Mouse (Mus musculus): Measurements from ENCODE around the gene Pde6c. TPM values are rescaled to one million over a fixed set of nuclear protein-coding genes. Genes with fewer than 3 reads are reported as not detected.
A peak's percentile ranks its signal among the peaks of the same experiment; 100 is the strongest.

Gene Pde6c
- 0.24 TPM in 1 of 2 replicates, not detected in the other for polyA plus RNA-seq (2014; fragmentation: Nextera tagmentation; extraction: Ambion mirVana)

GRCm38 (mm10) chr19:38132481-38132880 is at the start of gene Pde6c:
TSS of gene Pde6c (plus strand) at chr19:38132781.
- Histone ChIP-seq H3K9me3 (ENCODE audit: control insufficient read depth, low read length) (no peaks in the 10 kb centered on the region), H3K4me1 (replicated peaks; ENCODE audit: control insufficient read depth, insufficient read depth, low read length) (no peaks in the 10 kb centered on the region), H3K4me3 (ENCODE audit: low read depth, low read length) (no peak within 1 kb of the TSS), H3K36me3 (ENCODE audit: control insufficient read depth, insufficient read depth, low read length) (no peaks in the 10 kb centered on the region), H3K27me3 (ENCODE audit: control insufficient read depth, insufficient read depth, low read length) (no peaks in the 10 kb centered on the region), H3K9ac (ENCODE audit: low read depth, low read length) (no peak within 1 kb of the TSS), H3K4me2 (replicated peaks; ENCODE audit: low read depth, low read length) (no peak within 1 kb of the TSS), H3K27ac (ENCODE audit: low read depth, low read length) (no peak within 1 kb of the TSS)
- WGBS: 85% methylated on average over 6 of the region's 6 CpGs
- no peak for ATAC-seq (ENCODE audit: low FRiP score)
- no peak for DNase-seq (ENCODE audit: low spot score)

- DNase-seq (ENCODE audit: low spot score): no peak
- no peaks in the 10 kb centered on the region for H3K9me3 ChIP-seq (ENCODE audit: control insufficient read depth, low read length)
- ATAC-seq (ENCODE audit: low FRiP score): no peak
- H3K27me3 ChIP-seq (ENCODE audit: control insufficient read depth, insufficient read depth, low read length): no peaks in the 10 kb centered on the region
- 86% methylated on average over 5 of the region's 5 CpGs for WGBS
- no peaks in the 10 kb centered on the region for H3K36me3 ChIP-seq (ENCODE audit: control insufficient read depth, insufficient read depth, low read length)
- H3K9ac ChIP-seq (ENCODE audit: low read depth, low read length): no peak overlapping the region
- H3K4me2 ChIP-seq (replicated peaks; ENCODE audit: low read depth, low read length): no peak overlapping the region
- no peak overlapping the region for H3K27ac ChIP-seq (ENCODE audit: low read depth, low read length)
- H3K4me3 ChIP-seq (ENCODE audit: low read depth, low read length): no peak overlapping the region
- H3K4me1 ChIP-seq (replicated peaks; ENCODE audit: control insufficient read depth, insufficient read depth, low read length): no peaks in the 10 kb centered on the region
These were observed 49.6 kb upstream of the Pde6c start for GRCm38 (mm10) chr19:38082931-38083525.

- ATAC-seq (ENCODE audit: low FRiP score) (no peak), DNase-seq (ENCODE audit: low spot score) (no peak)
- no peak overlapping the region for H3K4me2 ChIP-seq (replicated peaks; ENCODE audit: low read depth, low read length)
- H3K4me1 ChIP-seq (replicated peaks; ENCODE audit: control insufficient read depth, insufficient read depth, low read length): no peaks in the 10 kb centered on the region
- no peaks in the 10 kb centered on the region for H3K36me3 ChIP-seq (ENCODE audit: control insufficient read depth, insufficient read depth, low read length)
- no peak overlapping the region for H3K27ac ChIP-seq (ENCODE audit: low read depth, low read length)
- H3K9me3 ChIP-seq (ENCODE audit: control insufficient read depth, low read length): no peaks in the 10 kb centered on the region
- H3K9ac ChIP-seq (ENCODE audit: low read depth, low read length): no peak overlapping the region
- WGBS: 86% methylated on average over 4 of the region's 4 CpGs
- no peaks in the 10 kb centered on the region for H3K27me3 ChIP-seq (ENCODE audit: control insufficient read depth, insufficient read depth, low read length)
- no peak overlapping the region for H3K4me3 ChIP-seq (ENCODE audit: low read depth, low read length)
These were observed 46.7 kb upstream of the Pde6c start for GRCm38 (mm10) chr19:38085841-38086240.

GRCm38 (mm10) chr19:38086948-38087551 is 45.5 kb upstream of the Pde6c start:
- ATAC-seq (ENCODE audit: low FRiP score) (no peak), DNase-seq (ENCODE audit: low spot score) (peak; percentile 16)
- Histone ChIP-seq H3K27ac (ENCODE audit: low read depth, low read length) (no peak overlapping the region), H3K9me3 (ENCODE audit: control insufficient read depth, low read length) (no peaks in the 10 kb centered on the region), H3K4me2 (replicated peaks; ENCODE audit: low read depth, low read length) (no peak overlapping the region), H3K4me1 (replicated peaks; ENCODE audit: control insufficient read depth, insufficient read depth, low read length) (no peaks in the 10 kb centered on the region), H3K36me3 (ENCODE audit: control insufficient read depth, insufficient read depth, low read length) (no peaks in the 10 kb centered on the region), H3K27me3 (ENCODE audit: control insufficient read depth, insufficient read depth, low read length) (no peaks in the 10 kb centered on the region), H3K9ac (ENCODE audit: low read depth, low read length) (no peak overlapping the region), H3K4me3 (ENCODE audit: low read depth, low read length) (no peak overlapping the region)
- WGBS: 66% methylated on average over 11 of the region's 11 CpGs

GRCm38 (mm10) chr19:38089358-38089757 is 43.2 kb upstream of the Pde6c start:
- 77% methylated on average over 8 of the region's 8 CpGs for WGBS
- Histone ChIP-seq H3K4me2 (replicated peaks; ENCODE audit: low read depth, low read length) (no peak overlapping the region), H3K9me3 (ENCODE audit: control insufficient read depth, low read length) (no peaks in the 10 kb centered on the region), H3K27ac (ENCODE audit: low read depth, low read length) (no peak overlapping the region), H3K9ac (ENCODE audit: low read depth, low read length) (no peak overlapping the region), H3K4me1 (replicated peaks; ENCODE audit: control insufficient read depth, insufficient read depth, low read length) (no peaks in the 10 kb centered on the region), H3K27me3 (ENCODE audit: control insufficient read depth, insufficient read depth, low read length) (no peaks in the 10 kb centered on the region), H3K4me3 (ENCODE audit: low read depth, low read length) (no peak overlapping the region), H3K36me3 (ENCODE audit: control insufficient read depth, insufficient read depth, low read length) (no peaks in the 10 kb centered on the region)
- ATAC-seq (ENCODE audit: low FRiP score) (no peak), DNase-seq (ENCODE audit: low spot score) (no peak)

- Histone ChIP-seq H3K9me3 (ENCODE audit: control insufficient read depth, low read length) (no peaks in the 10 kb centered on the region), H3K9ac (ENCODE audit: low read depth, low read length) (no peak overlapping the region), H3K27me3 (ENCODE audit: control insufficient read depth, insufficient read depth, low read length) (peaks cover 12% of the 10 kb centered on the region), H3K27ac (ENCODE audit: low read depth, low read length) (no peak overlapping the region), H3K4me2 (replicated peaks; ENCODE audit: low read depth, low read length) (no peak overlapping the region), H3K4me1 (replicated peaks; ENCODE audit: control insufficient read depth, insufficient read depth, low read length) (no peaks in the 10 kb centered on the region), H3K4me3 (ENCODE audit: low read depth, low read length) (no peak overlapping the region), H3K36me3 (ENCODE audit: control insufficient read depth, insufficient read depth, low read length) (no peaks in the 10 kb centered on the region)
- DNase-seq (ENCODE audit: low spot score) (no peak), ATAC-seq (ENCODE audit: low FRiP score) (no peak)
- WGBS: 50% methylated on average over 4 of the region's 4 CpGs
These were observed 41.0 kb upstream of the Pde6c start for GRCm38 (mm10) chr19:38091512-38091985.

- H3K36me3 ChIP-seq (ENCODE audit: control insufficient read depth, insufficient read depth, low read length): no peaks in the 10 kb centered on the region
- no peak overlapping the region for H3K4me2 ChIP-seq (replicated peaks; ENCODE audit: low read depth, low read length)
- no peak overlapping the region for H3K4me3 ChIP-seq (ENCODE audit: low read depth, low read length)
- DNase-seq (ENCODE audit: low spot score) (peak; percentile 4), ATAC-seq (ENCODE audit: low FRiP score) (no peak)
- H3K27ac ChIP-seq (ENCODE audit: low read depth, low read length): no peak overlapping the region
- no peaks in the 10 kb centered on the region for H3K4me1 ChIP-seq (replicated peaks; ENCODE audit: control insufficient read depth, insufficient read depth, low read length)
- H3K9ac ChIP-seq (ENCODE audit: low read depth, low read length): no peak overlapping the region
- H3K9me3 ChIP-seq (ENCODE audit: control insufficient read depth, low read length): no peaks in the 10 kb centered on the region
- peaks cover 36% of the 10 kb centered on the region for H3K27me3 ChIP-seq (ENCODE audit: control insufficient read depth, insufficient read depth, low read length)
- WGBS: 4% methylated on average over 4 of the region's 4 CpGs
These were observed 36.4 kb upstream of the Pde6c start for GRCm38 (mm10) chr19:38096231-38096630.

- no peak within 1 kb of the TSS for H3K9ac ChIP-seq (ENCODE audit: low read depth, low read length)
- ATAC-seq (ENCODE audit: low FRiP score) (peak; percentile 56; the same call in 1 of the 2 replicates), DNase-seq (ENCODE audit: low spot score) (peak; percentile 55)
- no peaks in the 10 kb centered on the region for H3K9me3 ChIP-seq (ENCODE audit: control insufficient read depth, low read length)
- no peaks in the 10 kb centered on the region for H3K36me3 ChIP-seq (ENCODE audit: control insufficient read depth, insufficient read depth, low read length)
- H3K4me1 ChIP-seq (replicated peaks; ENCODE audit: control insufficient read depth, insufficient read depth, low read length): no peaks in the 10 kb centered on the region
- peak within 1 kb of the TSS; percentile 44 for H3K4me2 ChIP-seq (replicated peaks; ENCODE audit: low read depth, low read length)
- peaks cover 36% of the 10 kb centered on the region for H3K27me3 ChIP-seq (ENCODE audit: control insufficient read depth, insufficient read depth, low read length)
- H3K4me3 ChIP-seq (ENCODE audit: low read depth, low read length): peak within 1 kb of the TSS; percentile 23
- under 1% methylated on average over 77 of the region's 77 CpGs for WGBS
- no peak within 1 kb of the TSS for H3K27ac ChIP-seq (ENCODE audit: low read depth, low read length)
These were observed 35.5 kb upstream of the Pde6c start, which contains the start of gene Ffar4 for GRCm38 (mm10) chr19:38096858-38097758. TSS of gene Ffar4 (plus strand) at chr19:38097071.

All from hindbrain, embryonic 11.5 days (tissue).